Mouse (Mus musculus): ENCODE data around the gene Stxbp1.

The Stxbp1 gene

GRCm38 (mm10) chr2:32835588-32835987 is 11.5 kb downstream of the Stxbp1 start:
- no peak for DNase-seq

- DNase-seq = peak; percentile 42 to 57
Observed at GRCm38 (mm10) chr2:32834496-32834895, 12.5 kb downstream of the Stxbp1 start.

- DNase-seq = no peak
Observed at GRCm38 (mm10) chr2:32828979-32829676, 17.9 kb downstream of the Stxbp1 start.

GRCm38 (mm10) chr2:32825796-32826195 is 21.2 kb downstream of the Stxbp1 start:
- no peak for DNase-seq

- DNase-seq = no peak
Observed at GRCm38 (mm10) chr2:32824778-32825177, 22.3 kb downstream of the Stxbp1 start.

- no peak for DNase-seq
Observed at GRCm38 (mm10) chr2:32824181-32824580, 22.9 kb downstream of the Stxbp1 start.

GRCm38 (mm10) chr2:32823579-32824154 is 23.4 kb downstream of the Stxbp1 start:
- DNase-seq = no peak

GRCm38 (mm10) chr2:32823153-32823552 is 23.9 kb downstream of the Stxbp1 start:
- DNase-seq = no peak

GRCm38 (mm10) chr2:32822643-32823042 is 24.4 kb downstream of the Stxbp1 start:
- no peak for DNase-seq

GRCm38 (mm10) chr2:32821041-32821802 is 25.8 kb downstream of the Stxbp1 start:
- DNase-seq = peak; percentile 49 to 50

GRCm38 (mm10) chr2:32818208-32818607 is 28.8 kb downstream of the Stxbp1 start:
- DNase-seq = no peak

GRCm38 (mm10) chr2:32817589-32817988 is 29.5 kb downstream of the Stxbp1 start:
- no peak for DNase-seq

- DNase-seq = no peak
Observed at GRCm38 (mm10) chr2:32816946-32817581, 30.0 kb downstream of the Stxbp1 start.

GRCm38 (mm10) chr2:32816497-32816896 is 30.5 kb downstream of the Stxbp1 start:
- DNase-seq = no peak

- DNase-seq = no peak
Observed at GRCm38 (mm10) chr2:32811959-32812358, 35.1 kb downstream of the Stxbp1 start.

- DNase-seq = no peak
Observed at GRCm38 (mm10) chr2:32808816-32809566, 38.1 kb downstream of the Stxbp1 start.

GRCm38 (mm10) chr2:32798251-32798962 is 48.6 kb downstream of the Stxbp1 start:
- no peak for DNase-seq

- no peak for DNase-seq
Observed at GRCm38 (mm10) chr2:32795748-32796418, 51.2 kb downstream of the Stxbp1 start.

GRCm38 (mm10) chr2:32791297-32791696 is 55.7 kb downstream of the Stxbp1 start:
- no peak for DNase-seq

- DNase-seq = no peak
Observed at GRCm38 (mm10) chr2:32788581-32788980, 58.5 kb downstream of the Stxbp1 start.

- DNase-seq = no peak
Observed at GRCm38 (mm10) chr2:32787176-32787575, 59.9 kb downstream of the Stxbp1 start.

Data from thymus, postnatal 36 days (tissue).